Mouse (Mus musculus) C2C12 (cell line): Measurements from ENCODE around the gene Rbm44.

Experiments used
- CTCF ChIP-seq: IDR thresholded peaks from one replicate; pipeline ENCODE4 v1.5.1; 2011; ENCODE audit not compliant: control insufficient read depth, insufficient read depth, insufficient read length
- MAX ChIP-seq: IDR thresholded peaks from one replicate; pipeline ENCODE4 v1.6.1; 2011; ENCODE audit warnings: mild to moderate bottlenecking, control low read depth
- MYOD1 ChIP-seq: IDR thresholded peaks from one replicate; pipeline ENCODE4 v1.6.1; 2011; ENCODE audit warnings: low read depth; ENCODE audit not compliant: control insufficient read depth, insufficient read length

GRCm38 (mm10) chr1:91176871-91177270, 32.0 kb downstream of the Rbm44 start:
- TF ChIP-seq CTCF, result no peak
- TF ChIP-seq MYOD1, result no peak
- no peak for TF ChIP-seq MAX
